Mouse (Mus musculus) heart, postnatal 4 days (tissue): ENCODE measurements around the gene Csf2rb. TPM values are rescaled to one million over a fixed set of nuclear protein-coding genes. Genes with fewer than 3 reads are reported as not detected.
"Not testable (repeated sequence)": the region's sequence is repeated elsewhere in the genome, so short reads cannot be mapped to it uniquely, and the experiment has no call there.

ENCODE experiments used
- DNase-seq: peaks from one replicate; pipeline ENCODE4 v3.0.0; 2021
- total RNA-seq, 2 experiments: library from RNA; stranded (reverse); gene quantifications; 2 replicates each; pipeline ENCODE4 v1.2.3; 2021

Csf2rb gene
- total RNA-seq = 1 to 10 TPM; 1.6 to 2.0 TPM

DNA sequence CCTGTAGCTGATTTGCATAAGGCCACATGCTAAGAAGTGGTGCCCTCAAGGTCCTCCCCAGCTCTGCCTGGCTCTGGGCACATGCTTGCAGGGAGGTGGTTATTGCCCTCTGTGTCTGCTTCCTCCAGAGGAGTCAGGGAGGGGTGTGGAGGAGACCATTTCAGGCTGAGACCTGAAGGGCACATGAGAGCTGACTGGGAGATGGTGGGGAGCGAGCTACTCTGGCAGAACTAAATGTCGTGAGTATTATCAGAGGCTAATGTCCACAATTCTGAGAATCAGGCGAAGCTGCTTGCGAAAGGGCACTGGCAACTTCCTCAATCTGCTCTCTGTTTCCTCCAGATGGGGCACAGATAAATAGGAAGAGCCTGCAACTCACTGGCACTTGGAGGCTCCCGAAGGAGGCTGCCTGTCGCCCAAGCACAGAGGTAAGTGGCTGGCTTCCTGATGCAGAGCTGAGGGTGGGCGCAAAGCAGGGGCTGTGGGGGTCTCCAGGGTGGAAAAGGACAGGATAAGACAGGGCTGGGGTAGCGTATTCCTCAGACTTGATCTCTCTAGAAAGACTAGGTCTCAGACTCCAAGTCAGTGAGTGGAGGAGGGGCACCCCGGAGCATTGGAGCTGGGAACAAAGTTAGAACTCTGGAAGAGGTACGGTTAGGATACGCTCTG, at the start of gene Csf2rb:
Gene Csf2rb, plus strand, starts transcription at position 82 of the 669 bp plus-strand sequence.
- DNase-seq = no peak

- no peak for DNase-seq
Observed at GRCm38 (mm10) chr15:78278308-78278707, 47.2 kb upstream of the Csf2rb start.

- no peak for DNase-seq
Observed at GRCm38 (mm10) chr15:78287941-78288340, 37.6 kb upstream of the Csf2rb start.

- DNase-seq = not testable (repeated sequence)
Observed at GRCm38 (mm10) chr15:78289775-78290174, 35.8 kb upstream of the Csf2rb start.

GRCm38 (mm10) chr15:78293228-78293627, 32.3 kb upstream of the Csf2rb start:
- not testable (repeated sequence) for DNase-seq

GRCm38 (mm10) chr15:78293716-78294115, 31.8 kb upstream of the Csf2rb start:
- DNase-seq = no peak

DNA sequence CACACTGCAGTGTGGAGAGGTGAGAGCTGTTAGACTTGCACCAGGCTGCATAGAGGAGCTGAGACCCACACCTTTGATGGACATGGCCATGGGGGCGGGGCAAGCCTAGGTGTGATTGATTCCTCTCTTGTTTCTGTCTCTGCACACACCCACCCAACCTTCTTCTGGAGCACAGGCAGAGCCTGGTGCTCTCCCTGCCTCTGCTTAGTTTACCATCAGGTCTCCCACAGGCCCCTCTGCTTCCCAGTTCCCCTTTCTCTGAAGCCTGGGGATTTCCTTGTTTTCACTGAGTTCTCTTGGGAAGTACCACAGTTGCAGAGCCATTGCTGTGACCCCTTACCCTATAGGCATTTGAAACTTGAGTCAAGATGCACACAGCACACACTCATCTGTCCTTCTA, 27.0 kb upstream of the Csf2rb start:
- DNase-seq = no peak

DNA sequence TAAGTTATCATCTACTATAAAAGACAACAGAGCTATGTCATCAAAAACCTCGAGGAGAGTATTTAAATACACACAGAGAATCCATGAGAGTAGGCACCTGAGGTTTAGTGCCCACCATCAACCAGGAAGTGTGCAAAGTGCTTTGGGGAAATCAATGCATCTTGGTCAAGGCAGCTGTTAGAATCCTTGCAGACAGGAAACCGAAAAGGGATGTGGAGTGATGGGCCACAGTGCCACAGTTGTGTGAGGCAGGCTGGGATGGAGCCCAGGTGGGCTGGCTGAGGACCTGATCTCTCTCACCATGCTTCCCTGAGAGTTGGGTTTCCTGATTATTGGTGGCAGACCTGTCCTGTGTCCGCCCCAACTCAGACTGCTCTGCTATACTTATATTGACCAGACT, 25.9 kb upstream of the Csf2rb start:
- DNase-seq = no peak

DNA sequence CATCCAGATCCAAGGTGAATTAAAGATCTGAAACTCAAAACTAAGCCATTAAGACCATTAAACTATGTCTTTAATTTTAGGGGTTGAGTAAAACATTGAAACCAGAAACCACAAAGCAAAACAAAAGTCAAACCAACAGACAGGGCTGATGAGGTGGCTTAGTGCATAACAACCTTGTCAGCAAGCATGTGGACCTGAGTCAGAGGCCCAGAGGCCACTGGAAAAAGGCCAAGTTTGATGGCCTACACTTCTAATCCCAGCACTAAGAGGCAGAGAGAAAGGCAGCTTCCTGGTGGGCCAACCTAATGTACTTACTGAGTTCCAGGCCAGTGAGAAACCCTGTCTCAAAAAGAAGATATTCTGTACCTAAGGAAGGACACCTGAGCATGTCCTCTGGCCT, 24.8 kb upstream of the Csf2rb start:
- no peak for DNase-seq

DNA sequence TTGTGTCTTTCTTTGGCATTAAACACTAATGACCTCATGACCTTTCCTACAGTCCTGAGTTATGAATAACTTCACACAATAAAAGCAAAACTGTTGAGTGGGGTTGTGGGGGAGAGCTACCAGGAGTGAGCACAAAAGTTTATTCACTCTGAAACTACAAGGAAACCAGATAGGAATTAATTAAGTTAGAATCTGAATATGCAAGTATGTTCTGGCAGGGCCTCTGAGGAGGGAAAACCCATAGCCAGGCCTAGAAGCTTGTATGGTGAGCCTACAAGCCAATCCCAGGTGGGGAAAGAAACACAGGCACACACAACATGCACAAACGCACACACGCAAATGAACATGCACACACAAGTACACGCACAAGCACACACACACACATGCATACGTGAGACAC, 22.8 kb upstream of the Csf2rb start:
- no peak for DNase-seq

- DNase-seq = no peak
Observed at GRCm38 (mm10) chr15:78303665-78304233, 21.8 kb upstream of the Csf2rb start.

DNA sequence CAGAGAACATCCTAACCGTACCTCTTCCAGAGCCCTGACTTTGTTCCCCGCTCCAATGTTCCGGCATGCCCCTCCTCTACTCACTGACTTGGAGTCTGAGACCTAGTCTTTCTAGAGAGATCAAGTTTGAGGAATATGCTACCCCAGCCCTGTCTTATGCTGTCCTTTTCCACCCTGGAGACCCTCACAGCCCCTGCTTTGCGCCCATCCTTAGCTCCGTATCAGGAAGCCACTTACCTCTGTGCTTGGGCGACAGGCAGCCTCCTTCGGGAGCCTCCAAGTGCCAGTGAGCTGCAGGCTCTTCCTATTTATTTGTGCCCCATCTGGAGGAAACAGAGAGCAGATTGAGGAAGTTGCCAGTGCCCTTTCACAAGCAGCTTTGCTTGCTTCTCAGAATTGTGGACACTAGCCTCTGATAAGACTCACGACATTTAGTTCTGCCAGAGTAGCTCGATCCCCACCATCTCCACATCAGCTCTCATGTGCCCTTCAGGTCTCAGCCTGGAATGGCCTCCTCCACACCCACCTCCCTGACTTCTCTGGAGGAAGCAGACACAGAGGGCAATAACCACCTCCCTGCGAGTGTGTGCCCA, 20.1 kb upstream of the Csf2rb start, which contains the start of gene Csf2rb2:
Gene Csf2rb2, minus strand, starts transcription at position 381 of the 593 bp plus-strand sequence.
- DNase-seq = no peak

- no peak for DNase-seq
Observed at GRCm38 (mm10) chr15:78309865-78310264, 15.7 kb upstream of the Csf2rb start.

DNA sequence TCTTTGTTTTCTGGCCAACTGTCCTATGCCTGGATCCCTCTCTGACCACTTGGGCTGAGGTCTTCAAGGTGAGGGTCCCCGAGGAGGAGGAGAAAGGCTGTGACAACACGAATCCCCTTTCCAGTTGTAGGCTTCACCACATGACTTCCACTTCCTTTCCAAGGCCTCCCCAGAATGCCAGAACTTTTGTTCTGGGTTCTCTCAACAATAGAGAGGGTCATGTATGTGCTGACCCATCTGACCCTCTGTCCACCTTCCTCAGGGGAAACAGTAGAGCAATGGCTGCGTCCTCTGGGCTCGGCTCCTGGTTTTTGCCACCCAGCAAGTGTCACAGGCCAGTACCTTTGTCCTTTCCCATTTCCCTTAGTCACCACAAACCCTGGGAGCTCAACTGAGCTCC, 14.6 kb upstream of the Csf2rb start:
- no peak for DNase-seq

GRCm38 (mm10) chr15:78312421-78313233, 12.9 kb upstream of the Csf2rb start:
- DNase-seq = not testable (repeated sequence)

GRCm38 (mm10) chr15:78313659-78314058, 11.9 kb upstream of the Csf2rb start:
- peak; percentile 34 for DNase-seq

DNA sequence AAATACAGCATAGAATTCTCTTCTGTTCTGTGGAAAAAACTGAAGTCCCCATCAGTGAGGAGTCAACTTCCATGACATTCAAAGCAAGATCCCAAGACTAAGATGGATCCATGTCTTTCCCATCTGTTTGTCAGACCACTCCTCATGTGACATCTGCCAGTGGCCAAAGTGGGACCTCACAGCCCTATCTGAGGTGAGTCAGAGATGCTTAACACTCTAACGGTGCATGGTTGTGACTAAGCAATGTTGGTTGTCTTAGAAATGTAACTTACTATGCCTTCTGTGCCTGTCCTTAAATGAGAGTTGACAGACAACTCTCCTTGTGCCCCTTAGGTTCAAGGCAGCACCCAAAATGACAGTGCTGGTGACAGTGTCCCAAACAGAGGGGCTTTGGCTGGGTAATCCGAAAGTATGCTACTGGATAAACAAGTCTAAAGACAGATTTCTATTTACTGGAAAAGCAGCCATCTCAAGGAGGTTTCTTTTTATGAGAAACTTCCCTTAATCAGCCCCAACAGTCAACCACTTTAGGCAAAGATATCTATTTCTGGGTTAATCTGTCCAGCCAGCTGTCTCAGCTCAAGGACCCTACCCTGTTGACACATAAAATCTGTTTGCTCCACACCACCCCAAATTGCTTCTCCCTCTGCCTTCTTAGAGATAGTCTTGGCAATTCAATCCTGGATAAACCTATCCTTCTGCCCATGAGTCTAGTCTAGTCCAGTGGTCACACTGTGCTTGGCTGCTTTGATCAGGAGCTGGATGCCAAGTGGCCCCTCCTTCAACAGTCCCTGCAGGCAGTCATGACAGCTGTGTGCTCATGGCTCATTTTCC, 7.0 kb upstream of the Csf2rb start:
- not testable (repeated sequence) for DNase-seq

DNA sequence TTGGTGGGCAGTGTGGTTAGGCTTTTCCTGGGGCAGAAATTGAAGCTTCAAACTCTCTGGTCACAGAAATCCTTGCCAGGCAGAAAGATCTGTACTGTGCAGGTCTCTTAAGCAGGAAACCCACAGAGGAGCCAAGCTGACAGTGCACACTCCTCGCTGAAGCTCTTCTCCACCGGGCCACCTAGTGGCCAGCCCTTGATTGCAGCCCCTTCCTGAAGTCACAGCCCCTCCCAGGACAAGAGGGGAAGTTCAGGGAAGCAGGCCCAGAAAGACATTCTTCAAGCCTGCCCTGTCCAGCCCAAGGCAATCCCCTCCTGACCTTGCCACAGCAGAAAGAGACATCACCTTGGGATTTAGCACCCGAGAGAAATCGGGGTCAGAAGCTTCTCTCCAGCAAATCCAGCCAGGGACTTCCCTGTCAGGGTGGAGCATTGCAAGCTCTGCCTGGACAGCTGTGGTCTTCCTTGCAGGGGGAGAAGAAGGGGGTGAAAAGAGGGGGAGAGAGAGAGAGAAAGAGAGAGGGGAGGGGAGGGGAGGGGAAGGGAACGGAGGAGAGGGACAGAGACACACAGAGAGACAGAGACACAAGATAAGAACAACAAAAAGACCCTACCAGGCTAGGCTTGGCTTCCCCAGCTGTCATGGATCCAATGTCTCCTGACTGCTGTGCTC, 4.6 kb upstream of the Csf2rb start:
- DNase-seq = peak; percentile 89

GRCm38 (mm10) chr15:78323366-78323765, 2.2 kb upstream of the Csf2rb start:
- DNase-seq = no peak

DNA sequence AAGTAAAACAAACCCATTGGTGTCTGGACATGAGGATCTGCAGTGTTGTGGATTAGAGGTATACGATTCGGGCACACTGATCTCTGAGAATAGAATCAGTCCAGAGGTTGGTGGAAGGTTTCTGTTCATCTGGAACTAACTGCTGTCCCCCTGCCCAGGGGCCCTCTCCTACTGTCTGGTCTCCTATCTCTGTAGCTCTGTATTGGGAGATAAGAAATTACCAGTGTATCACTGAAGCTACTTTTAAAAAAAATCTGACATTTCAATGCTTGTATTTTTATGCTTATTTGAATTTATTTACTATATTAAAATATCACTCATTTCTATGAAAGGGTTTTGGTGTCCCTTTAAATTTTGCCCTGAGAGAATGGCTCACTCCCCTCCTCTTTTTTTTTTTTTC, 1.3 kb upstream of the Csf2rb start:
- DNase-seq = no peak

DNA sequence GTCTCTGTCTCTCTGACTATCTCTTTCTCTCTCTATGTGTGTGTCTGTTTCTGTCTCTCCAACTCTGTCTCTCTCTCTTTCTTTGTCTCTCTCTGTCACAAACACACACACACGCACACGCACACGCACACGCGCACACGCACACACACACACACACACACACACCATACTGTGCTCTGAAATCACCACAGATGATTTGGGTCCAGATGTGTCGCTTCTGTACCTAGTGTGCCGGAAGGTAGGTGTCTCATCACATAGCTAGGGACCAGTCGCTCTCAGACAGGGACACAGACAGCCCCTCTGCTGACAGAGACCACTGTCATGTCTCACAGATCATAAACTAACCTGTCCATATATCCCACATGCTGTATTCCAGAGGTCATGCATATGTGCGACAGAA, 1.2 kb downstream of the Csf2rb start:
- DNase-seq = no peak
